Mouse (Mus musculus) bone marrow, adult 2 months (tissue): Measurements from ENCODE around the gene Tead3.

Source experiments
- CTCF ChIP-seq: fragments of 200-500 bp; IDR thresholded peaks from 2 replicates; pipeline ENCODE4 v1.5.1; 2011; ENCODE audit warnings: low read length, control low read depth; ENCODE audit not compliant: control insufficient read depth, insufficient read depth
- POLR2A ChIP-seq: fragments of 200-500 bp; IDR thresholded peaks from 2 replicates; pipeline ENCODE4 v1.6.1; 2011; ENCODE audit warnings: low read depth, mild to moderate bottlenecking, control low read depth, low read length, borderline replicate concordance; ENCODE audit not compliant: control insufficient read depth

GRCm38 (mm10) chr17:28332915-28333546 is 17.6 kb downstream of the Tead3 start:
- TF ChIP-seq POLR2A: no peak
- TF ChIP-seq CTCF: no peak
